Mouse (Mus musculus): ENCODE measurements around the gene Hadha.

Hadha gene

DNA sequence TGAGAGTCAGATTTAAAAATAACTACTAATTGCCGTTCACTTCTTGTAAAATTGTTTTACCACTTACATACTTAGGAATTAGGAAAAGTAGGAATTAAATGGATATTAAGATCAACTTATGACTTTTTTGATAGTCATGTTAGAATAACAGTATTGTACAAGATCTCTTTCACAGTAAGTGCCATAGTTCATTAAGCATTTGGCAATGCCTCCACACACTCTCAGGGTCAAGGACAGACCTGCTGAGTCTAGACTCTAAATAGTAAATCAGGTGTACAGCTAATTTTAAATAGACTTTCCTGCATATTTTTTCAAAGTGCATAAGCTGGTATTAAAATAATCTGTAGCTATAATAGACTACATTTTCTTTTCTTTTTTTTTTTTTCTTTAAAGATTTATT lies 2.5 kb downstream of the Hadha start:
- DNase-seq = no peak

DNA sequence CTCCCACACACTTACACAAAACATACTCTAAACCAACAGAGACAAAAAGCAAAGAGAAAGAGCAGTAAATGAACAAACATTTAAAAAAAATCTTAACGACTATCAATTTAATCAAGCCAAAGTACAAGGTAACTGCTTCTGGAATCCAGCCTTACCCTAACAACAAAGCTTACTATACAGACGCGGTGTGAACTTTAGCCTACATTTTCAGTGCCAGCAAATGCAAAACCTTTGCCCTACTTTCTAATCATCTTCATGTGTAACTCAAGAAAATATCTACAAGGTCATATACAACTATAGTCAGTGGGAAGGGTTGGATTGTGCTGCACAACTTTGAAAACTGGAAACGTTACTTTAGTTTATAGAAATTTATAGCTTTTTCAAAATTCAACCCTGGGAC lies 3.0 kb downstream of the Hadha start:
- no peak for DNase-seq

DNA sequence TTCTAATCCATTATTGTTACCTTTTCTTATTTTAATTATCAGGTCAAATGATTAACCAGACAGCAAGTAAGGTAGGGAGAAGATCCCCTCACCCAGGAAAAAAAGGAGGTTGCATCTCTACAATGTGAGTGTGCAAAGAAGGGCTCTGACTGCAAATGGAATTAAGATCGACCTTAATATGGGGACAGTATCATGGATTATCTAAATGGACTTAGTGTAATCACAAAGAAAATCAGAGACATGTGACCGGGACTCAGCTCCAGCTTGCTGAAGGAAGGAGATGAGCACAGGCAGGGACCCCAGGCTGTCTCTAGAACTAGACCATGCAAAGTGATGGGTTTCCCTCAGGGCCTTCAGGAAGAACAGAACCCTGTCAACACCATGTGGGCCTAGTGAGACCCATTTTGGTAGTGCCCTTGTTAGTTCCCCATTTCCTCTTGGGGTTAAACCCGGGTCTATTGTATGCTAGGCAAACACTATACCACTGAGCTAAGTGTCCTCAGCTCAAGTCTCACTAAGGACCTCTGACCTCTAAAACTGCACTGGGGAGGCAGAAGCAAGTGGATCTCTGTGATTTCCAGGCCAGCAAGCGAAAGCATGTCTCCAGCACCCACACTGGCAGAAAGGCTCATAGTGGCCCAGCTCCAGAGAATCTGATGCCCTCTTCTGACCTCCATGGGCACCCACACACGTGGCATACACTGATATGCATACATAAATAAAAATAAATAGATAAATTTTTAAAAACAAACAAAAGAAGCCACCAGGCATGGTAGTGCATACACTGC lies 6.6 kb downstream of the Hadha start:
- peak; percentile 70 for DNase-seq

DNA sequence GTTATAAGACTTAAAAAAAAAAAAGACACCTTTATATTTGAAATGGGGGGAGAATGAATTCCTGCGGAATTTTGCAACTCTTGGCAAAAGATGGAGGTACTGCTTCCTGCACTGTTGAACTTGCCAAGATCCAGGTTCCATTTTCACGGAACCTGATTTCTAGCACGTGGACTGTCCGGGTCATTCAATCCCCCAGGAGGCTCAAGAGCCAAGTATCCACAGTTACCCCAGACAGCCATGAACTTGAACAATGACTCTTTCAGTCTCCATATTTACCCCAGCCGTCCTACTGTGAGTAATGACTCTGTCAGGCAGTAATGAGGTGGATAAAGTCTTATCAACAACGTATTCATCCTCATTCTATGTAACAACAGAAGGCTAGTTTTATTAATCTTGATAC lies 8.4 kb downstream of the Hadha start:
- no peak for DNase-seq

DNA sequence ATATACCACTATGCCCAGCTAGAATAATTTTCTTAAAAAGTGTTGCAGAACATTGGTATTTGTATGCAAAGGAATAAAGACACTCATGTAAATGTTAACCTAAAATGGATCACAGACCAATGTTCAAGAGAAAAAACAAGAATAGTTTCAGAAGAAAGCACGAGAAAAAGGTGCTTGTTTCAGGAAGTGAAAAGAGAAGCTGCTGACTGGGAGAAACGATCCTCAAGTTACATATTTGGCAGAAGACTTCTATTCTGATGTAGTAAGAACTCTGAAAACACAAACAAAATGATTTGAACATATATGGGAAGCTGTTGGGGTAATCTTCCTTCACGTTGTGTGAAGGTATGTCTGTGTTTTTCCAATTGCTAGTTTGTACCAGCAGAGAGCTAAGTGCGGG lies 16.8 kb downstream of the Hadha start:
- no peak for DNase-seq

DNA sequence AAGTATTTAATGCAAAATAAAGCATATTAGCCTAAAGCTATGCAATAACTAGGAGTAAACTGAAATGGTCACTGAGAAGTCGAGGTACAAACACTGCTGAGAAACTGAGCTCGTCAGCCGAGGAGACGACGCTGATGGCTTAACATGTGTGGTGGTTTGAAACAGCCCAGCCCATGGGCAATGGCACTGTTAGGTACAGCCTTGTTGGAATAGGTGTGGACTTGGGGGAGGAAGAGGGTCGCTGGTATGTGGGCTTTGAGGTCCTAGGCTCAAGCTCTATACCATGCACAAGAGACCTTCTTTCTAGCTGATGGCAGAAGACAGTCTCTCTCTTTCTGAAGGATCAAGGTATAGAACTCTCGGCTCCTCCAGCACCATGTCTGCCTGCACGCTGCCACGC lies 17.7 kb downstream of the Hadha start:
- no peak for DNase-seq

DNA sequence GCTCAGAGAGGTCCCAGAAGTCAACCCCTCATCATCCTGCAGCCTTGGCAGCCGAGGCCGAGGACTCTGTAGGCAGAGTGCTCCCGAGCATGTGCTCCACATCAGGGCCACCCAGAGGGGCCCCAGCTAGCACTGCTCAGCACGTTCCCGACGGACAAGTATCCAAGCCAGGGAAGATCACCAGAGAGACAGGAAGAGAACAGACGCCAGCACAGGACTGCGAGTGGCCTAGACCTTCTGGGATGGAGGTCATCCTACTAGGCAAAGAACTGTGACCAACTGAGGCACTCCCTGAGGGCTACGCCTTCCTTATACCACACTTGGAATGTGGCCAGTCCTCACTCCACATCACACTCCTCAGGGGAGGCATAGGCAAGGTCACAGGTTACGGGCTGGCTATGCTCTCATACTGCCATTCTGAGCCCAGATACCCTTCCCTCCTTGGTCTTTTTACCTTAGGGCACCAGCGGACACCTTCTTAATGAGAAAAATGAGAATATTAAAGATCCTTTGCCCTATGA lies 19.2 kb downstream of the Hadha start:
- DNase-seq = no peak

DNA sequence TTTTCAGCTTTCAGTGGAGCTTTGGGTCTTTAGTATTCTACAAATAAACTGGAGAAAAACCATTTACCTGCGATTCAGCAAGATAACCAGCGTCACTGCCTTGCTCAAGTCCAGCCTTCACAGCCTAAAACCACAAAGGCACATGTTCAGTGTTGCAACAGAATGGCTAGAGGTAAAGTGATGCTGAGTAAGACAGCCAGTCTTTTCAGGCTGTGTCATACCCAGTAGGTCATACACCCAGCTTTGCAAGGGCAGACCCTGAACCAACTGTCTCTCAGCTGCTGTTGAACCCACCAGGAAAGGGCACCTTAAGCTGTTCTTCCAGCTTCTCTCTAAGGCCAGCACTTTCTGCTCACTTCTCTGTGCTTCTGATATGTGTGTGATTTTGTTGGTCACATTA lies 22.8 kb downstream of the Hadha start:
- DNase-seq = no peak

DNA sequence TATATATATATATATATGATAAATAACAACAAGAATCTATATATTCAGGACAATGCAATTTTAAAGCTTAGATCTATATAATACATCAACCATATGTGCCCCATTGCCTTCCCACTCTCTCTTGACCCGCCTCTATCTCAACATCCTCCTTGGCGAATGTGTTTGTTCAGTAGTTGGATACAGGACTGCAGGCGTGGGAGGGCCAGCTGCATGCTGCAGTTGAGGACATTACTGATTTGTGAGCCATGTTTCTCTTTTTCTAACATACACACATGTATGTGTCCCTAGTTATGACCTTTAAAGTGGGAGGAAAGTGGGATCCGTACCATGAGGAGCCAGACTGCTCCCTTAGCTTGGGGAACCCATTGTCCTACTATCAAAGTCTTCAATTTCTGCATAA lies 23.7 kb downstream of the Hadha start:
- DNase-seq = no peak

DNA sequence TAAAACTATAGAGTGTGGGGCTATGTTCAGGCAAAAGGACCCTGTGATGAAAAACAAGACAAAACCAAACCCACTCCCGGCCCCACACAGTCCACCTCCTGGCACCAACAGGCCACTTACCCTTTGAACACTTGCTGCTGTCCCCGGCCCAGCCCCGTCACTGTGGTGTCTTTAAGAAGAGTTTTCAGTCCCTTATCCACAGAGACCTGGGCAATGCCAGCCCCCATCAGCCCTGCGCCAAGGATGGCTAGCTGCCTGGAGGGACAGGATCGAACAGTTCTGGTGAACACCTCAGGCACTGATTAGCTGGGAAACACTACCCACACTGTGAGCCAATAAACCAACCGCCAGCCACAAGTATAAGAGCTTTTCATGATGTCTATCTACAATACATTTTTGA lies 26.3 kb downstream of the Hadha start:
- DNase-seq = no peak

DNA sequence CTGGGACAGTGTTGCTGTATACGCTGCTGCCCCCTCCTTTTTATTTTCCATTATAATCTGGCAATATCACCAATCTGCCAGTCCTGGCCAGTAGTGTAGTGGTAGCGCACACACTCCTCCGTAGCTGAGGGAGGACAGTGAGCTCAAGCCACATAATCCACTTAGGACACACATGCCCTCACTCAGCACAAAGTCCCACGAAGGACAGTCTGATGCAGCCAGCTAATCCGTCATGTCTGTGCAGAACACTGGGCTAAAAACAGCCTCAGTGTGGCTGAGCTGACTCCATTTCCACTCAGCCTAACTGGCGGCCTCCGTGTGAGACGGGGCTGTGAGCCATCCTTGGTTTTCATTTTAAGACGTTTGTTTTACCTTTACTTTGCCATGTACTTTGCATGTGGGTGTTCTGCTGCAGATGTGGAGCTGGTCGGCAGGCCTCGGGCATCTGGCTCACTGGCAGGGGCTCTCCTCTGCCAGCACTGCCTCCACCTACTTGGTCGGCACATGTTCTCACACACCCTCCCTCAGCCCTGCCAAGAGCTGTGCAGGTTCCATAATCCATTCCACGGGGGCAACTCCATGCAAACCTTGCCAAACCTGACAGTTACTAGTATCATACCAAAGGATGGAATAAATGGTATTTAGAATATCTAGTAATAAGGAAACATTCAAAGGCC lies 26.9 kb downstream of the Hadha start:
- DNase-seq = peak; percentile 59

DNA sequence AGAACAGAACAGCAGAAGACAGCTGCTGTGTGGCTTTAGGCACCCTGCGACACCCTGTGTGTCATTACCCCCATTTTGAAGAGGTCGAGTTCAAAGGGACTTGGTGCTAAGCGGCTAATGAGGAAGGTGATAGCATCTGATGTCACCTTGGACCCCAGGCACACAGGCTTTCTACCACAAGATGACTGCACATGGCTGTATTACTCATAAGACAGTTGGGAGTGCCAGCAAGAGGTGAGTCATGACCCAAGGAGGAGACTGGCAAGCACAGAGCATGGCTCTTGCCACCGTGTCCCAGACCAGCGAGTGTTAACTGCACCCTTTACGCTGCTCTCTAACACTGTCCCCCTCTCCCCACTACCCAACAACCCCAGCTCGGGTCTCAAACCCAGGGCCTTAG lies 28.2 kb downstream of the Hadha start:
- DNase-seq = no peak

DNA sequence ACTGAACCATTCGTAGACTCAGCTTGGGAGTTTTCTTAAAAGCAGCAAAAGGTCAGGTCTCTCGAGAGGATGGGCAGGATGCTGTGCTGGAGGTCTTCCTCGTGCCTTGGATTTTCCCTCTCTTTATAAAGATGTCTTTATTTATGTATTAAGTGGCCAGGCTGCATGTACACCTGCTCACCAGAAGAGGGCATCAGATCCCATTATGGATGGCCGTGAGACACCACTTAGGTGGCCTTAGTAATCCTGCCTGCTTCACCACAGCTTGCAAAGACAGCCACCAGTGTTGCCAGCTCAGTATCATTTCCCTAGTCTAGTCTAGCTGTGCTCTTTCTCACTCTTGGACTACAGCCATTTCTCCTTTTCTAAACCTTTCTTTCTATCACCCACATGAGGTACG lies 29.4 kb downstream of the Hadha start:
- DNase-seq = peak; percentile 72

DNA sequence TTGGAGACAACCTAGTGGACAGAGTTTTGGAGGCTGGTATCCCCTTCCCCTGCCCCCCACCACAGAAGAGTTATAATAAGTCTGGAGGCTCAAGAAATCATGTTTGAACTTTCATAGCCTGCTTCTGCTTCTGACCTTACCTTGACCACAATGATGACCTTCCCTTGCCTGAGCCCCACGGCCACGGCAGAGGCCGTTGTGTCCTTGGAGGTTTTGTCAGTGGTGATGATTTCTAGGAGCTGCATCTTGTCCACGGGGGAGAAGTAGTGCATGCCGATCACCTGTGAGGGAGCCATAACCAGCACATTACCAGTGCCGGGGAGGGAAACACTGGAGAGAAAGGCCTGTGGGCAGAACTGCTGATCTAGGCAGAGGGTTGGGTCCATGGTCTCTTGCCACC lies 32.5 kb downstream of the Hadha start:
- DNase-seq = no peak

DNA sequence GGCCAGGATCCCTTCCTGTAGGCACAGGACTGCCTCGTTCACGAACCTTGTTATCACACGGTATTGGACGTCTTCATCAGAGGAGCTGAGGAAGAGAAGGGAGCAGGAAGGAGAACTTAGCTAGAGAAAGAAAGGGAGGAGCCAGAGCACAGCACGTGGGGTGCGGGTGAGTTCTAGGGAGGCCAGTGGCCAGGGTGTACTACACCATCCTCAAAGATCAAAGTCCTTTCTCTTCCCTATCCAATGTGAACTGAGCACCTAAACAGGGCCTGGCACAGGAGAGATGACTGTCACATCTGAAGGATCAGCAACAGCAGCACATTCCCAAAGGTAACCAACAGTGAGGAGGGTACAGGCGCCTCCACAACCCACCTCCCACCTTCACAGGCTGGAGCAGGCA lies 34.9 kb downstream of the Hadha start:
- DNase-seq = no peak

DNA sequence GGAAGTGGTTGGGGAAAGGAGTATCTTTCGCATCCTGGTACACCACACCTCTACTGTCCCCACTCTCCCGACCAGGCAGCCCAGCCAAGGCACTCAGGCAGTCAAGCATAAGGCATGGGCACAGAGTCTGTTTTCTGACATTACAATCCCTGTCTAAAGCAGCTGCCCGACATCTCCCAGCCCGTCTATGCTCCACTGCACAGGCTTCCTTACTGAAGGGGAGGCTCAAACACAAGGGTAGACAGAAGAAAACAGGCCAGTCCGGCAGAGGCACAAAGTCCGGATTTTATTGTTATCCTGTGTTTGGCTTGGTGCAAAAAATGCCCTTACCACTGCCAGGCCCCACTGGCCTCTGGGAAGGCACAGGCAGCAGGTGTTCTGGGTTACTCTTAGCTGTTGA lies 35.8 kb downstream of the Hadha start:
- no peak for DNase-seq

DNA sequence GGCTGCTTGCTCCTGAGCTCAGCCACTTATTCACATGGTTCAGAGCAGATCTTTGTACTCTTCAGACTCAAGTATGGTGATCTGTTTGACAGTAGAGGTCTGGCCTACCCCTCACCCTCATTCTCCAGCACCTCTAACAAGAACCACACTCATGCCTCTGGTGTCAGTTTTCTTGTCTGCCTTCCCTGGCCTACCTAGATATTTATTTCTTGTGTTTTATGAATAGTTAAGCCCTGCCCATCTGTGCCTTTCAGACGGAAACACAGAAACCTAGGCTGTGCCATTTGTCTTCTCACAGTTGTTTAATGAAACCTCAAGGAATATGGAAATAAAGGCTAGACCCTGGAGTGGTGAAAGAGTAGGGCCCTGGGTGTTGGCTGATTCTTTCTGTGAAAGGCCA lies 36.9 kb downstream of the Hadha start:
- DNase-seq = no peak

DNA sequence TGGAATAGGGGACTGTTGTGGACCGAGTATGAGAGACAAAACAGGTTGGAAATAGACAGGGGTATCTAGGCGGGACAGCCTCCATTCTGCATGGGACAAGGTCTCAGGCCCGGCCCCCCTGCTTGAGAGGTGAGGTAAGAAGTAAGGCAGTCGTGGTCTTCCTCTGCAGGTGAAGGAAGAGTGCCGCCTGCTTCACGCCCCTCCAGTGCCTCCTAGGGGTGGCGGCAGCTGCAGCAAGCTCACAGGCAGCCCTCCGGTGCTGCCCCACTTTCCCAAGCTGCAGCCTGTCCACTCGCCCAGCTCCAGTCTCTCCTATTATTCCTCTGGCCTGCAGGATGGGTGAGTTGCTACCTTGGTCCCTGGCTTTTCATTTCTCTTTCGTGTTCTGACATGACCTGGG lies 39.2 kb downstream of the Hadha start:
- DNase-seq = peak; percentile 34

DNA sequence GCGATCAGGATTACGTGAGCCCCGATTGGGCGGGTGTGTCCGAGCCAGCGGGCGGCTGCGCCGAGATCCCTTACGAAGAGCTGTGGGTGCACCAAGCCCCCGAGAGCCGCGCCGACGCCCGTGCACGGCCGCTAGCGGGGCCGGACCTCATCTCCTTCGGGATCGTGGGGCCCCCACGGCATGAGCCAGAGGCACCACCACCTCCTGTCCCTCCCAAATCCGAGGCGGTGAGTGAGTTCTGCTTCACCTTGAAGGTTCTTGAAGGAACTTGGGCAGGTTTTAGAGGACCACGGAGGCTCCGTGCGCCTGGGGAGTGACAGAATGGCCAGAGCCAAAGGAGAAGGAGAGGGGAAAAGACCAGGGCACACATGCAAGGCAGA lies 40.2 kb downstream of the Hadha start:
- DNase-seq = no peak

DNA sequence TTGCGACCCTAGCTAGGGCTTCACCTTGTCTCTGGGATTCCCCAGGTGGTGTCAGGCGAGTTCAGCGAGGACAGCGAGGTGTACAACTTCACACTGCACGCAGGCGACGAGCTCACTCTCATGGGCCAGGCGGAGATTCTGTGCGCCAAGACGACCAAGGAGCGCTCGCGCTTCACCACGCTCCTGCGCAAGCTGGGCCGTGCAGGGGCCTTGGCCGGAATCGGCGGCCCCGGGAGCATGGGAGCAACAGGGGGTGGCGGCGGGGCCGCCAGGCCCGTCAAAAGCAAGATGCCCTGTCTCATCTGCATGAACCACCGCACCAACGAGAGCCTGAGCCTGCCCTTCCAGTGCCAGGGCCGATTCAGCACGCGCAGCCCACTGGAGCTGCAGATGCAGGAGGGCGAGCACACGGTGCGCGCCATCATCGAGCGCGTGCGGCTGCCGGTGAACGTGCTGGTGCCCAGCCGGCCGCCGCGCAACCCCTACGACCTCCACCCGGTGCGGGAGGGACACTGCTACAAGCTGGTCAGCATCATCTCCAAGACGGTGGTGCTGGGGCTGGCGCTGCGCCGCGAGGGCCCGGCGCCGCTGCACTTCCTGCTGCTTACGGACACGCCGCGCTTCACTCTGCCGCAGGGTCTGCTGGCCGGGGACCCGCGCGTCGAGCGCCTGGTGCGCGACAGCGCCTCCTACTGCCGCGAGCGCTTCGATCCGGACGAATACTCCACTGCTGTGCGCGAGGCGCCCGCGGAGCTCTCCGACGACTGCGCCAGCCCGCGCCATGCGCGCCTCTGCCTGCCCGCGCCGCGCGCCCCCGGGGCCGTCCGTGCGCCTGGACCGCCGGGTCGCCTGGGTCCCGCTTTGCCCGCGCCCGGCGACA lies 40.8 kb downstream of the Hadha start:
- peak; percentile 92 for DNase-seq

DNA sequence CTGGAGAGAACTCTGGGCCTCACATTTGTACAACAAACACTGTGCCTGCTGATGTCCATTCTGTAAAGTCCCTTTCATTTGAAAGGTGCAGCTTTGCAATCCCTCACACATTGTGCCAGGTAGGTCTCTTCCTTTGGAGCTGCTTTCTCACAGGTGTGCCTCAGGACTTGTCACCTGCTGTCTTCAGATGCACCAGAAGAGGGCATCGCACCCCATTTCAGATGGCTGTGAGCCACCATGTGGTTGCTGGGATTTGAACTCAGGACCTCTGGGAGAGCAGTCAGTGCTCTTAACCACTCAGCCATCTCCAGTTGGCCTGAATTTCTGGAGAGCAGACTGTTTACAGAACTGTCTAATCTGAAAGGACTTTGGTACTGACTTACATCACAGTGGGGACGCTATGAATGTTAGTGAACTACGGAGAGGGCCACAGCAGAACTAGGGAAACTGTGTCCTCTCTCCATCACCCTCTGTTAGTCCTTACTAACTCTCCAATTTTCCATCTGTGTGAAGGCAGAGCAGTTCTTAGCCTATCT lies 42.4 kb downstream of the Hadha start:
- no peak for DNase-seq

DNA sequence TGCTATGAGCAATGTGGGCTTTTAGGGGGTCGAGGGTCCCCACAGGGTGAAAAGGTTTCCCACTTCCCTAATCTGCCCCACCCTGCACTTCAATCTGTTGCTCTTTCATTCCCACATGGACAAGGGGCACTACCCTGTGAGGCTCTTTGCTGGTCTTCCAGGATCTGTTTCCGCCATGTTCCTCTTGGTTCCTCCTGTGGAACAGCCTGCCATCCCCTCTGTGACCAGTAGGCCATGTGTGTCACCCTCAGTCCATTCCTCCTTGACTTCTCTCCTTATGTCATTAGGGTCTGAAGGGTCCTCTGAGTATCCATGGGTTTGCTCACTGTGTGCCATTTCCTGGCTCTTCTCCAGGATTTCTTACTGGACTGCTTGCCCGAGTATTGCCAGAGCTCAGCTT lies 43.2 kb downstream of the Hadha start:
- DNase-seq = no peak

DNA sequence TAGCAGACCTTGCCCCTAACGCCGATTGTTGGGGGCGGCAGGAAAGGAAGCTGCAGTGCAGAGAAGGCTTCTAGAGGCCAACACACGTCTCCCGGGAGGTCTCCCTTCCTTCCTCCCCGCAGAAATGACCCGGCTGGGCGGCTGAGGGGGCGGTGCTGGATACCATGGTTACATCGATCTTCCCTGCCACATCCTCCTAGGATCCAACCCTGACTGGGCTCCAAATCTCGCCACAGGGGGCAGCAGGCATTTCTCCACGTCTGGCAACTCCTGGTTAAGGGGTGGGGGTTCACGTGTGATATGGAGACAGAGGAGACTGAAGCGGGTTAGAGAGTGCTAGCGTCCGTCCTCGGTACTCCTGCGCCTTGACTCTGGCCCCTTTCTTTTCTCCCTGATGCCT lies 43.8 kb downstream of the Hadha start:
- peak; percentile 85 for DNase-seq

Measured in retina, postnatal 1 day (tissue).